Mouse (Mus musculus): Measurements from ENCODE around the gene Heatr6. TPM values are rescaled to one million over a fixed set of nuclear protein-coding genes. Genes with fewer than 3 reads are reported as not detected.
A peak's percentile ranks its signal among the peaks of the same experiment; 100 is the strongest.

Heatr6 gene
- total and polyA plus RNA-seq, 2 experiments from 2014 or later: 24.6 to 26.2 TPM

GRCm38 (mm10) chr11:83774324-83774723 lies 20.8 kb downstream of the Heatr6 start:
- ATAC-seq: no peak
- 95% methylated on average over 11 of the region's 11 CpGs for WGBS
- no peak for DNase-seq (ENCODE audit: low spot score)
- no peak overlapping the region for H3K4me2 ChIP-seq (ENCODE audit: low read depth, low read length)
- H3K9me3 ChIP-seq (ENCODE audit: low read length): no peaks in the 10 kb centered on the region
- no peak overlapping the region for H3K27ac ChIP-seq
- TF ChIP-seq CTCF (IDR thresholded peaks at IDR 0.05; ENCODE audit: low read depth): no peak
- H3K4me1 ChIP-seq (ENCODE audit: insufficient read depth, low read length): no peaks in the 10 kb centered on the region
- H3K4me3 ChIP-seq (ENCODE audit: low read length): no peak overlapping the region
- no peak overlapping the region for H3K9ac ChIP-seq (replicated peaks; ENCODE audit: low read length)
- peaks cover 65% of the 10 kb centered on the region for H3K36me3 ChIP-seq (ENCODE audit: insufficient read depth, low read length)
- H3K27me3 ChIP-seq (ENCODE audit: insufficient read depth, low read length): no peaks in the 10 kb centered on the region

- Histone ChIP-seq H3K9me3 (ENCODE audit: low read length) (no peaks in the 10 kb centered on the region), H3K27me3 (ENCODE audit: insufficient read depth, low read length) (no peaks in the 10 kb centered on the region), H3K4me3 (ENCODE audit: low read length) (no peak overlapping the region), H3K9ac (replicated peaks; ENCODE audit: low read length) (no peak overlapping the region), H3K36me3 (ENCODE audit: insufficient read depth, low read length) (peaks cover 68% of the 10 kb centered on the region), H3K27ac (no peak overlapping the region), H3K4me2 (ENCODE audit: low read depth, low read length) (no peak overlapping the region), H3K4me1 (ENCODE audit: insufficient read depth, low read length) (no peaks in the 10 kb centered on the region)
- no peak for DNase-seq (ENCODE audit: low spot score)
- 91% methylated on average over 8 of the region's 8 CpGs for WGBS
- ATAC-seq: no peak
- no peak for TF ChIP-seq CTCF (IDR thresholded peaks at IDR 0.05; ENCODE audit: low read depth)
These were observed 23.3 kb downstream of the Heatr6 start for GRCm38 (mm10) chr11:83776798-83777197.

- WGBS: 82% methylated on average over 14 of the region's 14 CpGs
- Histone ChIP-seq H3K4me3 (ENCODE audit: low read length) (no peak overlapping the region), H3K27ac (no peak overlapping the region), H3K36me3 (ENCODE audit: insufficient read depth, low read length) (peaks cover 29% of the 10 kb centered on the region), H3K27me3 (ENCODE audit: insufficient read depth, low read length) (no peaks in the 10 kb centered on the region), H3K9me3 (ENCODE audit: low read length) (no peaks in the 10 kb centered on the region), H3K4me2 (ENCODE audit: low read depth, low read length) (no peak overlapping the region), H3K4me1 (ENCODE audit: insufficient read depth, low read length) (no peaks in the 10 kb centered on the region), H3K9ac (replicated peaks; ENCODE audit: low read length) (no peak overlapping the region)
- TF ChIP-seq CTCF (IDR thresholded peaks at IDR 0.05; ENCODE audit: low read depth): no peak
- DNase-seq (ENCODE audit: low spot score) (peak; percentile 13), ATAC-seq (no peak)
These were observed 30.6 kb downstream of the Heatr6 start for GRCm38 (mm10) chr11:83783931-83784600.

GRCm38 (mm10) chr11:83784661-83785060 lies 31.2 kb downstream of the Heatr6 start:
- Histone ChIP-seq H3K4me2 (ENCODE audit: low read depth, low read length) (no peak overlapping the region), H3K27me3 (ENCODE audit: insufficient read depth, low read length) (no peaks in the 10 kb centered on the region), H3K9me3 (ENCODE audit: low read length) (no peaks in the 10 kb centered on the region), H3K27ac (no peak overlapping the region), H3K9ac (replicated peaks; ENCODE audit: low read length) (no peak overlapping the region), H3K36me3 (ENCODE audit: insufficient read depth, low read length) (peaks cover 24% of the 10 kb centered on the region), H3K4me3 (ENCODE audit: low read length) (no peak overlapping the region), H3K4me1 (ENCODE audit: insufficient read depth, low read length) (no peaks in the 10 kb centered on the region)
- no peak for ATAC-seq
- 80% methylated on average over 2 of the region's 2 CpGs for WGBS
- no peak for DNase-seq (ENCODE audit: low spot score)
- TF ChIP-seq CTCF (IDR thresholded peaks at IDR 0.05; ENCODE audit: low read depth): no peak

GRCm38 (mm10) chr11:83785366-83785765 lies 31.9 kb downstream of the Heatr6 start:
- ATAC-seq (peak; percentile 79), DNase-seq (ENCODE audit: low spot score) (peak; percentile 89)
- H3K4me1 ChIP-seq (ENCODE audit: insufficient read depth, low read length): no peaks in the 10 kb centered on the region
- no peak overlapping the region for H3K27ac ChIP-seq
- H3K36me3 ChIP-seq (ENCODE audit: insufficient read depth, low read length): peaks cover 18% of the 10 kb centered on the region
- no peaks in the 10 kb centered on the region for H3K9me3 ChIP-seq (ENCODE audit: low read length)
- 6% methylated on average over 2 of the region's 2 CpGs for WGBS
- peak; percentile 92 for TF ChIP-seq CTCF (IDR thresholded peaks at IDR 0.05; ENCODE audit: low read depth)
- H3K27me3 ChIP-seq (ENCODE audit: insufficient read depth, low read length): no peaks in the 10 kb centered on the region
- H3K4me3 ChIP-seq (ENCODE audit: low read length): no peak overlapping the region
- H3K9ac ChIP-seq (replicated peaks; ENCODE audit: low read length): no peak overlapping the region
- H3K4me2 ChIP-seq (ENCODE audit: low read depth, low read length): no peak overlapping the region

GRCm38 (mm10) chr11:83786835-83787234 lies 33.3 kb downstream of the Heatr6 start:
- ATAC-seq: no peak
- H3K36me3 ChIP-seq (ENCODE audit: insufficient read depth, low read length): peaks cover 4% of the 10 kb centered on the region; the same call in 1 of the 2 replicates
- H3K4me3 ChIP-seq (ENCODE audit: low read length): no peak overlapping the region
- no peaks in the 10 kb centered on the region for H3K4me1 ChIP-seq (ENCODE audit: insufficient read depth, low read length)
- no peak for DNase-seq (ENCODE audit: low spot score)
- no peak overlapping the region for H3K9ac ChIP-seq (replicated peaks; ENCODE audit: low read length)
- no peak overlapping the region for H3K27ac ChIP-seq
- TF ChIP-seq CTCF (IDR thresholded peaks at IDR 0.05; ENCODE audit: low read depth): no peak
- 74% methylated on average over 4 of the region's 4 CpGs for WGBS
- H3K4me2 ChIP-seq (ENCODE audit: low read depth, low read length): no peak overlapping the region
- no peaks in the 10 kb centered on the region for H3K9me3 ChIP-seq (ENCODE audit: low read length)
- no peaks in the 10 kb centered on the region for H3K27me3 ChIP-seq (ENCODE audit: insufficient read depth, low read length)

- TF ChIP-seq CTCF (IDR thresholded peaks at IDR 0.05; ENCODE audit: low read depth): peak; percentile 20; the same call in 1 of the 2 replicates
- H3K36me3 ChIP-seq (ENCODE audit: insufficient read depth, low read length): peaks cover 4% of the 10 kb centered on the region; the same call in 1 of the 2 replicates
- ATAC-seq (no peak), DNase-seq (ENCODE audit: low spot score) (no peak)
- H3K4me2 ChIP-seq (ENCODE audit: low read depth, low read length): no peak overlapping the region
- no peak overlapping the region for H3K4me3 ChIP-seq (ENCODE audit: low read length)
- 83% methylated on average over 15 of the region's 15 CpGs for WGBS
- no peak overlapping the region for H3K27ac ChIP-seq
- no peaks in the 10 kb centered on the region for H3K27me3 ChIP-seq (ENCODE audit: insufficient read depth, low read length)
- no peaks in the 10 kb centered on the region for H3K4me1 ChIP-seq (ENCODE audit: insufficient read depth, low read length)
- no peak overlapping the region for H3K9ac ChIP-seq (replicated peaks; ENCODE audit: low read length)
- H3K9me3 ChIP-seq (ENCODE audit: low read length): no peaks in the 10 kb centered on the region
These were observed 34.0 kb downstream of the Heatr6 start for GRCm38 (mm10) chr11:83787401-83788021.

Data from hindbrain, postnatal 0 days (tissue).